In the genomic region with DNA sequence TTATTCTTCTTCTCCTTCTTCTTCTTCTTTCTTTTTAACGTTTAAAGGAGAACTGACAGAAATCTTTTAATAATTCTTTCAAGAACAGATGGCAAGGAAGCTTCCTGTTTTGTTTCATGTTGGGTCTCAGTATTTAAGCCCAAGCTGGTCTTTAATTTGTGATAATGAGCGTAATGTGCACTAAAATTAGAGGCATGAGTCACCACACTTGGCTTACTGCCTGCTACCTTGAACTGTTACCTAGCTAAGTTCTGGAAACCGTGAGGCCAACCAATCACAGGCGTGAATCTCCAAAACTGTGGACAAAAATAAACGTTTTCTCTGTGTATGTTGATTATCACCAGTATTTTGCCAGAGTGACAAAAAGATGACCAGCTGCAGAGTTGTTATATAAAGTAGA, we compare ENCODE assay signal across 12 mouse cellular contexts. TPM values are rescaled to one million over a fixed set of nuclear protein-coding genes. Genes with fewer than 3 reads are reported as not detected.
DNase-seq lines count a peak whose midpoint lies in the region; ATAC-seq and TF ChIP-seq lines count a peak whose summit lies in the region.
"Had no signal": no experiment of that assay in that cellular context is flagged by ENCODE, and none has a peak within 500 bp of the region (broad histone marks: within the 10 kb centered on the region; RNA-seq: fewer than 3 reads in every experiment).

No protein-coding gene starts in this region.

- H3K4me3 ChIP-seq in left cerebral cortex, adult 2 months = no peak overlapping the region
- no peak overlapping the region for H3K4me3 ChIP-seq in kidney, embryonic 15.5 days (replicated peaks)
- H3K4me3 ChIP-seq: limb, embryonic 15.5 days had no signal

- no peak for ATAC-seq in cerebellum, adult (ENCODE audit: insufficient number of reproducible peaks, low FRiP score, low TSS enrichment)
- ATAC-seq in megakaryocyte progenitor cell, adult 5-6 weeks (replicated peaks; ENCODE audit: poor library complexity) = 0 out of 2 replicates have a peak, but pooled peaks have one; percentile 21
- no peak for ATAC-seq in kidney, embryonic 15.5 days (replicated peaks; ENCODE audit: low FRiP score)

- peaks cover 12% of the 10 kb centered on the region for H3K4me1 ChIP-seq in kidney, embryonic 15.5 days
- H3K4me1 ChIP-seq: limb, embryonic 15.5 days had no signal

- no peak overlapping the region for H3K27ac ChIP-seq in left cerebral cortex, adult 2 months
- H3K27ac ChIP-seq in kidney, embryonic 15.5 days = no peak overlapping the region
- H3K27ac ChIP-seq: limb, embryonic 15.5 days had no signal

- intact Hi-C loops in left cerebral cortex, adult 2 months (cut with DNase I) = loop anchor here (1.0 to 5.0 kb wide), 2 partner anchors 41 to 344 kb away; no protein-coding TSS in a partner anchor

- DNase-seq in cerebellum, adult 11 months = peak; percentile 46
- peak; percentile 49 for DNase-seq in ovary, adult 18-20 months (ENCODE audit: low spot score)
- DNase-seq in ovary, postnatal 10 days (ENCODE audit: low spot score) = no peak
- peak; percentile 51 to 71 for DNase-seq in cerebellum, postnatal 10 days
- no peak for DNase-seq in left cerebral cortex, adult 2 months (ENCODE audit: extremely low spot score in 1 of 2, low spot score in 2 of 2)

- no peaks in the 10 kb centered on the region for H3K9me3 ChIP-seq in kidney, embryonic 15.5 days (replicated peaks)
- H3K9me3 ChIP-seq: limb, embryonic 15.5 days had no signal

- WGBS in kidney, embryonic 15.5 days = 79% methylated on average over 5 of the region's 5 CpGs

- no peaks in the 10 kb centered on the region for H3K27me3 ChIP-seq in kidney, embryonic 15.5 days
- H3K27me3 ChIP-seq: limb, embryonic 15.5 days had no signal

- H3K36me3 ChIP-seq in kidney, embryonic 15.5 days = peaks cover 7% of the 10 kb centered on the region; the same call in 1 of the 2 replicates
- H3K36me3 ChIP-seq: limb, embryonic 15.5 days had no signal

- TF ChIP-seq CTCF in left cerebral cortex, adult 2 months (IDR thresholded peaks at IDR 0.05) = no peak

- no peak overlapping the region for H3K9ac ChIP-seq in kidney, embryonic 15.5 days
- H3K9ac ChIP-seq: limb, embryonic 15.5 days had no signal

- no peak overlapping the region for H3K4me2 ChIP-seq in kidney, embryonic 15.5 days
- H3K4me2 ChIP-seq: limb, embryonic 15.5 days had no signal

RNA-seq across cellular contexts. Expression of a gene that starts 21.5 kb away (rescaled TPM):
- not detected in 2 replicates for total RNA-seq in megakaryocyte progenitor cell, adult 5-6 weeks (2015)
- total RNA-seq in megakaryocyte progenitor cell, adult 5-6 weeks (2017) = 0.12 TPM in 1 of 2 replicates, not detected in the other
- under 1 TPM in 1 of 2 experiments, not detected in 1; 0.42 TPM for total RNA-seq in left cerebral cortex, adult 2 months (2021)
- 0.27 and 0.49 TPM in 2 replicates for polyA plus RNA-seq in kidney, embryonic 15.5 days (2015; fragmentation: Nextera tagmentation; extraction: Ambion mirVana)
- total RNA-seq: common myeloid progenitor, adult 5-6 weeks; layer of hippocampus, postnatal 10 days had no signal
- polyA plus RNA-seq: forebrain, embryonic 11.5 days had no signal

RNA-seq across cellular contexts. Expression of a gene that starts 23.0 kb away (rescaled TPM):
- total RNA-seq in megakaryocyte progenitor cell, adult 5-6 weeks (2015) = 76.9 and 81.8 TPM in 2 replicates
- 90.0 and 93.6 TPM in 2 replicates for total RNA-seq in megakaryocyte progenitor cell, adult 5-6 weeks (2017)
- total RNA-seq in left cerebral cortex, adult 2 months (2021) = 10 to 100 TPM; 42.3 to 42.7 TPM
- 7.3 and 8.0 TPM in 2 replicates for polyA plus RNA-seq in kidney, embryonic 15.5 days (2015; fragmentation: Nextera tagmentation; extraction: Ambion mirVana)

RNA-seq across cellular contexts. Expression of a gene that starts 47.4 kb away (rescaled TPM):
- 26.1 and 27.6 TPM in 2 replicates for total RNA-seq in megakaryocyte progenitor cell, adult 5-6 weeks (2015)
- total RNA-seq in megakaryocyte progenitor cell, adult 5-6 weeks (2017) = 54.8 and 64.6 TPM in 2 replicates
- total RNA-seq in left cerebral cortex, adult 2 months (2021) = 10 to 100 TPM; 66.1 to 68.4 TPM
- polyA plus RNA-seq in kidney, embryonic 15.5 days (2015; fragmentation: Nextera tagmentation; extraction: Ambion mirVana) = 59.9 and 64.1 TPM in 2 replicates

Comparison
In these comparisons a context has a peak if more than half of its experiments do, and no peak if none do; other contexts are left out.
1. DNase-seq: peak in cerebellum, adult 11 months (single experiment), ovary, adult 18-20 months (single experiment) and cerebellum, postnatal 10 days (2 of 2); none in ovary, postnatal 10 days (single experiment) and left cerebral cortex, adult 2 months (0 of 2).